Mouse (Mus musculus) frontal cortex, postnatal 36 days (tissue): ENCODE data around the gene Lnpk.
A peak's percentile ranks its signal among the peaks of the same experiment; 100 is the strongest.

Experiments
- DNase-seq, 2 experiments: peaks; one replicate each; pipeline ENCODE4 v3.0.0; 2022; ENCODE audit warnings: low spot score in 2 of 2

Lnpk gene

DNA sequence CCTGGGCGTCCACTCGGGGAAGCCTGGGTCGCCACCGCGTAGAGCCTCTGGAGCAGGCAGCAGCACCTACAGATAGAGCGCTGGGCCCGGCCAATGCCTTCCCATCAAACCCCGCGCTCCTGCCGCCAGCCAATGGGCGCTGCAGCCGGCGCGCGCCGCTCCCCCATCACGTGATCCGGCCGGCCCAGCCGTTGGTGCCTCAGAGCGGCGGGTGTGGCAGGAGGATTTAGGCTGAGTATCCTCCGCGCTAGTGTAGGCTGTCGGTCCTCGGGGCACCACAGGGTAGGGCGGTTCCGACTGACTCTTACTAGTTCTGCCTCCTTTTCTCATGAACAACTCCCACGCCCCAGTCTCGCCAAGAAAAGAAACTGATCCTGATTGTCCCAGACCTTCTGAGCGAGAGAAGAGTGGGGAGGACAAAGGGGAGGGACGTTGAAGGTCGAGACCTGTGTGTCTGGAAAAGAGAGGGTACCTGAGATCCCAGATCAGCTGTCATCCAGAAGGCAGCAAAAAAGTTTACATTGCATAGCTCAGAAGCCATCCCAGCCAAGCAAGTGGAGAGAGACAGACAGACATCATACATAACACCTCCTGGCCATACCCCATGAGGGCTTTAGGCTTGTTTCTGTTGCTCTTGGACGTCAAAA, at the start of gene Lnpk:
Lnpk (minus strand) TSS at position 593 of the 647 bp plus-strand sequence.
- DNase-seq = peak; percentile 92 to 95

DNA sequence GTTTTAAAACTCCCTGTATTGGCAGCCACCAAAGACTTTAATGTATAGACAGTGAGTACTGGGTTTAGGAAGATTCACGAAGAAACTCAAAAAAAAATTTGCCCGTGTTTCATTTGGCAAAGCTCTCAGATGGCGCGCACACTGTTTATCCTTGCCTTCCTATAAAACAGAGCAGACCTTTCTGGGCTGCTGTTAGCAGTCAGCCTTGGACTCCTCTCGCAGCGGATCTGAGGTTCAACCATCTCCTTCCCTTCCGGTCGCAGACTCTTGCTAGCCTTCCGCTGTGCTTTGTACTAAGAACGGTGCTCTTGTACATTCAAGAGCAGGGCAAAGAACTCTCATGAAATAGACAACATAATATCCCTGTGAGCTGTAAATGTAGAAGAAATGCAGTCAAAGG, 41.1 kb upstream of the Lnpk start:
- DNase-seq = no peak

DNA sequence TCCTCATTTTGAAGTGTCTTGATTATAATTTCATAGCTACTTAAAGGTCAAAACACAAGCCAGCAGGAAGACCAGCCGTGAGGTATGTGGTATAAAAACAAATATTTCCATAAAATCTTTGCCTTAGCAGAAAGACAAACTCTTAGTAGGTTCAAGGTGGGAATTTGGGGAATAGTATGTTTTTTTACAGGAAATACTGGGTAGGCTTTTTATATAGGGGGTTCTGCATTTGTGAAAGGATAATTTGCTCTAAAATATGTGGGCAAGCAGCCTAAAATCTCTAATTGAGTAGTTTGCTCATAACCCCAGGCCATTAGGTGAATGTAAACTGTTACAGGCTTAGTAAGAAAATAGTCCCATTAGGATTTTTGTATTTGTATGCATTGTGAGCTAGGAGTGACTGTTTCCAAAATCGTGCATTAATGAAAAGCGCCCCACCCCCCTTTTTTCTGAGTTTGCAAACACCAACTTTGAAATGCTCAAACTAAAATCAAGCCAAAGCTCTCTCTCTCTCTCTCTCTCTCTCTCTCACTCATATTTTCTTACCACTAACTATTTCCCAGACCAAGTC, 40.5 kb upstream of the Lnpk start:
- DNase-seq = no peak

DNA sequence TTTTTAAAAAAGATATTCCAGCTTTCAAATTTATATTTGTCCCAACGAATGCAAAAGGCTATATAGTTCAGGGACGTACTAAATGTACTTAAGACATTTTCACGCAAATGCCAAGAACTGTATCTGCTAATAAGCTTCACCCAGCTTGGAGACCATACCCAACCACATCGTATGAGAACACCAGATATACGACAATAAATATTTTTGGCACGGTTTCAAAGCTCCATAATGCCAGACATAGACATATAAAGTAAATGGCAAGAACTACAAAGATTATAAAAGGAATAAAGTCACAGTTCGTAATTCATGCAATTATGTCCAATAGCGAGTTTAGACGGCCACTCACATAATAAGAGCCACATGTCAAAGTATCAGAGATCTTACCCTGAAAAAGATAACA, 38.5 kb upstream of the Lnpk start:
- no peak for DNase-seq

DNA sequence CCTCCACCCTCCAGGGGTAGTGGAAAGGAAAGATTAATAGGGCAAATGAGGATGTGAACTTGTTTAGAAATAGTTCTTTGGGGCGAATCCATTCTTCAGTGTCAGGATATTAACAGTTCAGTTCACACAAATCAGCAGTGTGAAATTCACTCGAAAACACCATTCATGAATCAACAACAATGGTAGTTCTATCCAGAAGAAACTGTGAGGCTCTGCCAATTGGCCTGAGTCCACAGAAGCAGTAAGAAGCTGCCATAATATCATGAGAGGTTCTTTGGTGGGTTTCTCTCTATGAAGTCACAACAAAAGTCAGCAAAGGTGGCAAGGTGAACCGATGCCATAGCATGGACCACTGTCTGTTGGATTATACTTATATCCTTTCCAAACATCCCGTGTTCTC, 32.2 kb upstream of the Lnpk start:
- DNase-seq = no peak

DNA sequence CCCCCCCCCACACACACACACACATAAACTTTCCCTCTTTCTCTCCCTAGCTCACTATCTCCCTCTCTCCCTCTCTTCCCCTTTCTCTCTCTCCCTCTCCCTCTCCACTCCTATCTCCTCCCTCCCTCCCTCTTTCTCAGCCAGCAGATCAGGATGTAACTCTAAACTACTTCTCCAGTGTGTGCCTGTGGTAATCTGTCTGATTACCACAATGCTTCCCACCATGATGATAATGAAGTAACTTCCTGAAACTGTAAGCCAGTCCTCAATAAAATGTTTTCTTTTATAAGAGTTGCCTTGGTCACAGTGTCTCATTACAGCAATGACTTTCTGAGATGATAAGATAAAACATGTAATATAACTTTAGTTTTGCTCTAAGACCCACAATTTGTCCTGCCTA, 30.1 kb upstream of the Lnpk start:
- no peak for DNase-seq

DNA sequence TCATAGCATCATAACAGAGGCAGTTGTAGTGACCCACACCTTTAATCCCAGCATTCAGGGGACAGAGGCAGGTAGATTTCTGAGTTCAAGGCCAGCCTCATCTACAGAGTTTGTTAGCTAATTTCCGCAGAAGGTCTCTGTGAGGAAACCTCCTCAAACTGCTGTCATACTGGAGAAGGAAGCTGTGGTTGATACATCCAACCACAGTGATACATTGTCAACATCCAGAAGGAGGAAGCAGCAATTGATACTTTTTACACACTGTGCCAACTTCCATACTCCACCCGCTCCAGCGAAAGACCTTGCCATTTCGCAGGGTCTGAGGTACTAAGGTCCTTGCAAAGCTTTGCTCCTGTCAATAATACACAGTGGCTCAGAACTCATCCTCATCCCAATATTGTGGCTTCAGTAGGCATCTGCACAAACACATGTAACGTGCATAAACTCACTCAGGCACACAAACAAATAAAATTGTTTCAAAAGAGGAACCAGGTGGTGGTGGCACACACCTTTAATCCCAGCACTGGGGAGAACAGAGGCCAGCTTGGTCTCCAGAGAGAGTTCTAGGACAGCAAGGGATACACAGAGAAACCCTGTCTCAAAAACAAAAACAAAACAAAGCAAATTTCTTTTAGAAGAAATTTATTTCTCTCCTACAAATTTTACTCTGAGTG, 27.0 kb upstream of the Lnpk start:
- no peak for DNase-seq

DNA sequence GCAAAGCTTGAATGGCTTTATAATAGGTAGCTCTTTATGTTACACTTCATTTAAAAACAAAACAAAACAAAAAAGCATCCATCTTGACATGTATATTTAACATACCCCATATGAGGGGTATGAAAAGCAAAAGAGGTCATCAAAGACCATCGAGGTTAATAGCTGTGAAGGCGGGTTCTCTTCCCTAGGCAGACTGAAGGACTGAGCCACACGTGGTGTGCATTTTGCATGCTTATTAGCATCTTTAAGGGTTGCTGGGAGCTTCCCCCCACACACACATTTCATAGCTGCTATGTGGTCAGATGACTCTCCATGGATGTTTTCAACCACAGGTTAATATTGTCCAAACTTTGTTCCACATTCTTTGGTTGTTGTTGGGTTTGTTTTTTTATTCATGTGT, 24.8 kb upstream of the Lnpk start:
- DNase-seq = no peak

DNA sequence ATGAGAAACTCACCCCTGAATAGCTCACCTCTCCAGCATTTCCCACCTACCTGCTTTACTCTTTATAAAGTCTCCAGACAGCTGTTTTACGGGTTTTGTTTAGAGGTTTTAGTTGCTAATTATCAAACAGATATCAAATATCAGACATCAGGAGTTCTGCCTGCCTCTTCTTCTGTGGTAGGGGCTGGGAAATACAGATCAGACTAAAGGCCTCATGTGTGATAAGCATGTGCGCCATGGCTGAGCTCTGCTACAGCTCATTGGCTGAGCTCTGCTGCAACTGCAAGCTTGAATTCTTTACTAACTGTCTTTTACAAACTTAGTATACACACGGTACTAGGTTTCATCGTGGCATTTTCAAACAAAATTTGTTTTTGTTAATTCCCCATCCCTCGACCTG, 23.2 kb upstream of the Lnpk start:
- DNase-seq = no peak

DNA sequence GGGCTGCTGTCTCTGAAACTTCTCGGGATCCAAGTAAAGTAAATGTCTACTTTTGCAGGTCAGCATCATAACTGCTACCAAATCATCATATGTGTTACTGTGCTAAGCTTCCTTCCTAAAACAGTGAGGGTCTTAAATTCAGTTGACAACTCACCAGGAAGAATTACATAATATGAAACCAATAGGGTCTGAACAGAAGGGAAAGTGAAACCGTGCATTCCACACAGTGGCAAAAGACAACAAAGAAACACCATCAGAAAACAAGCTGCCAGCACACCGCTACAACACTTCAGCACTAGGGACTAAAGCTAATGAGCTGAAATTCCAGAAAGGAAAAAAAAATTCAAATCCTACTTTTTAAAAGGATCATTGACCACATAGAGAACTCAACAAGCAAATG, 17.9 kb upstream of the Lnpk start:
- DNase-seq = no peak

DNA sequence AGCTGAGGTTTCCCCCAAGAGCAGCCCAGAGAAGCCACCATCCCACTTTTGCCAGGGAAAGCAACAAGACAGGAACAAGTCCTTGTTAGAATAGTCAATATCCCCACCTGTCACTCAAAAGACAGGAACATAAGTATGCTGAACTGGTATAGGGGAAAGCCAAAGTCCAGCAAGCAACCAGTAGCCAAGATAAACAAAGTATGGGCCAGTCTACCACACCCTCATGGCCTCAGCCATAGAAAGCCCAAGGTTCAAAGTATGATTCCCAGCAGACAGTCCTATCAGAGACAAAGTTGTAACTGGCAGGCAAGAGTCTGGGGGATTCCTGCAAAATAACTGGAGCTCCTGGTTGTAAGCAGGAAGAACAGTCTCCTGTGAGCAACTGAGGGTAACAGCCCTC, 16.9 kb upstream of the Lnpk start:
- DNase-seq = no peak

DNA sequence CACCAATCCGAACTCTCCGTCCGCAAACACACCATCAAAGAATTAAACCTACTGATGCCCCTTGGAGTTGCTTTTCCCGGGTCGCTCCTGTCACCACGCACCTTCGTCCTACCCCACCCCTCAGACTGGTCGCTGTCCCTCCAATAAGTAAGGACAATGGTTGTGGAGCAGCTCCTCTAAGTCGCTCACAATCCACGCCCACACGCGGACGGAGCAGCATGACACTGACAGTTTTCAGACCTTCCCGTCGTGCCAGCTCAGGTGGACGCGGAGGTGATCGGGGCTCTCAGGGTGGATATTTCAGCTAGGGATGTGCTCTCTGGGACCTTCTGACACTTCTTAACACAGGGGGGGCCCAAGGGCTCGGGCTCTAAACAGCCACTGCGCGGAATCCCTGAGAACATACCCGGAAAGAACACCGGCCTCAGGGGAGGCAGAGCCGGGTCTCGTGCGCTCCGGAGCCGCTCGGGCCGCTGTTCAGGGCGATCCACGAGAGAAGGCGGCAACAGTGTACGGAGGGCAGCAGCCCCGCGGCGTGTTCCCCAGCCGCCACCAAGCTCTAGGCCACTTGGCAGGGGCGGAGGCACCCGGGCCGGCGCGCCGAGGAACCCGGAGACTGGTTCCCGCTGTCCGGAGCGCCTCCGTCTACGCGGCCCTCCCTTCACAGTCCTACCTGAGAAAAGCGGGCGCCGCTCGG, 941 bp downstream of the Lnpk start:
- DNase-seq = peak; percentile 25 to 38

DNA sequence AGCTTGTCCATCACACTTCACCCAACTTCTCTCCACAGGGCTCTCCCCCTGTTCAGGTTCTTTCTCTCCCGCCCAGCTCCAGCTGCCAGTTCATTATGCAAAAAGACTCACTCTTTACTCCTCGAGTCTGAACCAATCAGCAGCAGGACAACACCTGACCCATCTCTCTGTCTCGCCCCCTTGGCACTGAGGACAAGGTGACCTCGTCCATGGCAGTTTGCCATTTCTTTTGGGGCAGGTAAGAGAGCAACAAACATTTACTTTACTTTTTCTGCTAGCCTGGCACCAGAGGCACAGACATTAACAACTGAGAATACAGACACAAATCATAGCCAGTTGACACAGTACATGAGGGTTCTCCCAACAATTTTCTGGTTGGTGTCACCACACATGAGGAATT, 8.8 kb downstream of the Lnpk start:
- no peak for DNase-seq

DNA sequence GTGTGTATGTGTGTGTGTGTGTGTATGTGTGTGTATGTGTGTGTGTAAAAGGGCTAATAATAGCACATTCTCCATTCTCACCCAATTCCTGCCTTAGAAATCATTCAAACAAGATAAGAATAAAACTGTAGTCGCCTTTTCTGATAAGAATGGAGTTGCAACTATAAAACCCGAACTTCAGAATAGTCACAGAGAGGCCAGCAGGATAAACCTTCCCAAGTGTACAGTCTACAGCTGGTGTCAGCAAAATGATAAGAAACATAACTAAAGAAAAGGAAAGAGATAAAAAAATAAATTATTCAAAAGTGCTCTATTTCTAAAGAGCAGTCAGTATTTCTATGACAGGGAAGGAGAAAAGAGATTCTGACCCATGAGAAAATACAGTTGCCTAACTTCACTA, 19.4 kb downstream of the Lnpk start:
- DNase-seq = no peak

DNA sequence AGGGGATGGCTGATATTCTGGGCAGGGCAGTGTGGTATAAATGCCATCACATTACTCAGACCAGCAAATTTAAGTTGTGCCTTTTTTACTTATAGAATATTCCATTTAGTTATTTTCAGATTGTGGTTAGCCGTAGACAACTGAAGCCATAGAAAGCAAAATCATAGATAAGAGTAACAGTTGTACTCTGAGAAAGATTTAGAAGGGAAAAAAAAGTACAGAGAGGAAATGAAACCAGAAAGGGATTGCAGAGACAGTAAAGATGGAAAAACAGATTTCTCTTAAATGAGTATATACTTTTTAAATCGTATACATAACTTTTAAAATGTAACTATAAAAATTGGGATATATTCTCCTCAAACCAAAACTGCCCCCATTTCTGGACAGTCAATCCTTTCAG, 20.1 kb downstream of the Lnpk start:
- DNase-seq = no peak

DNA sequence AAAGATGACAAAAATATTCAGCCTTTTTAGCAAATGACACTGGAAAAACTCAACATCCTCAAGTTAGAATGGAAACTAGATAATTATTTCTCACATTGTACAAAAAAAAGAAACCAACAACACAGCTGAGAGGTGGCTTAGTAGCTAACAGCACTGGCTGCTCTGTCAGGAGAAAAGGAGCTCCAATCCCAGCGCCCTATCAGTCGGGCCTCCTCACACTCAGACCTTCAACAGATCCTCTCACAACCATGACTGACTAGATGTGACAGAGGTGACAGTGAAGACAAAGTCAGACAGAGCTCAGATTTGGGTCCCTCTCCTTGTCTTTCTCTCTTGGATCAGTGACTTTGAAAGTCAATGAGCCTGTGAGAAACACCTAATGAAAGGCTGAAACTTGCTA, 21.8 kb downstream of the Lnpk start:
- DNase-seq = no peak

DNA sequence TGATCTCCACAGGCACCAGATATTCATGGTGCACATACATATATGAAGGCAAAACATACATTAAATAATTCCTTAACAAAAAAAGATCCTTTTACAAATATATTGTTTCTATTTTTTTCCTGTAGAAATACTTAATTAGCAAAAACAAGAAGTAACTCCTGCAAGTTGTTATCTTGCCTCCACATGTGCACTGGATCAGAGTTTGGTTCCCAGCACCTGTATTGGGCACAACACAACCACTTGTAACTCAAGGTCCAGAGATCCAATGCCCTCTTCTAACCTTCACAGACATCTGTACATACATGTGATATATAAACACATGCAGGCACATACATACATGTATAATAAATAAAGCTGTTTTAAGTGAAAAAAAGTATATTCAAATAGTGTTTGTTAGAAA, 27.3 kb downstream of the Lnpk start:
- DNase-seq = no peak

DNA sequence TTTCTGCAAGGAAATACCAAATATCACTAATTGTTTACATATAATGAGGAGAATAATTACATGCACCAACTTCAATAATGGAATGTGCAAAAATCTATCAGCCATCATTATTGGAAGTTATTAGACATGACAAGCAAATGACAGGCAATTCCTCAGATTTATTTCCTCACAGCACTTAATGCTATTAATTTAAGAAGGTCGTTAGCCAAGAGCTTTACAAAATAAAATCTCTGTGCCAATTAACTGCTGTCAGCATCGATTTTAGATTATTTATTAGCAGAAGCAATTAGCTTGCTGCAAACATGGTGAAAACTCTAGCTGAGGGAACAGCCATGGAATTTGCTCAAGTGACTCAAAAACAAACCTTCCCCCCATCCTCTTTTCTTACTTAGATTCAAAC, 30.9 kb downstream of the Lnpk start:
- no peak for DNase-seq

DNA sequence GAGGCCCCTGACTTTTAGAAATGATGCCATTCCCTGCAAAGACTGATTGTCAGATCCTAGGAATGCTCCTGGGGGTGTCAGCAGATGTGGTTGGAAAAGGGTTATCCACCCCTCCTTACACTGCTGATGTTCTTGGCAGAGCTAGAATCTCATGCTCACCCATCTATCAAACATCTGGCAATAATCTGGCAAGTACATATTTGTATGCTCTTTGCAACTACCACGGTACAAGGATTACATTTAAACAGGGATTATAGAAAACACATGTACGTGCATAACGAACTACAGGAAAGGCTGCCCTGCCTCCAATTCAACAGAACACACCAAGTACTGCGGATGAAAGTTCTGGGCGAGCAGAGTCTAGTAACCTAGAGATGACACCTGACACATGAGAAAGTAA, 70.9 kb downstream of the Lnpk start:
- DNase-seq = no peak

DNA sequence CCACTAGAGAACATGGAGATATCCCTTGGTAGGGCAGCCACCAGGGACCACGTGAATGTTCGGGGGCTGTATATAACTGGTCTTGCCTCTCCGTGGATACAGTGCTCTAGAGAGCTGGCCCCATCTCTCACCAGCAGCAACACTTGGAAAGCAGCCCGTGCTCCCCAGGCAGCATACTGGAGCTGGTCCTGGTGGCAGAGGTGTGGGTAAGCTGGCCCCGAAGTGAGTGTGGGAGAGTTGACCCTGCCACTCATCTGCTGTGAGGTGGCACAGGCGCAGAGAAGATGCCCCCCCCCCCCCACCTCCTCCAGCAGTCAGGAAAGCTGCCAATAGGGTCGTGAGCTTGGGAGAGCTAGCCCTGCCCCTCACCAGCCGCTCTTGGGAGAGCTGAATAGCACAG, 72.8 kb downstream of the Lnpk start:
- no peak for DNase-seq

DNA sequence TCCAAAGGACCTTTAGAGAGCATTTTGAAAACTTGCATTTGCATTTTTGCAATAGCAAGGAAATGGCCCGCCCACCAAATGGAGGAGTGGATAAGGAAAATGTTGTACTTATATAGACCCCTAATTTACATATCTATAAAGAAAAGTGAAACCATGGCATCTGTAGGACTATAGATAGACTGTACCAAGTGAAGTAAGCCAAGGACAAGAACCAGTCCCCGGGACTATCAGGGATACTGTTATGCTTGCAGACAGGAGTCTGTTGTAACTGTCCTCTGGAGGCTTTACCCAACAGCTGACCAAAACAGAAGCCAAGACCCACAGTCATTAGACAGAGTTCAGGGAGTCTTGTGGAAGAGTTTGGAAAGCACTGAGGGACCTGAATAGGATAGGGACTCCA, 78.9 kb downstream of the Lnpk start:
- no peak for DNase-seq

DNA sequence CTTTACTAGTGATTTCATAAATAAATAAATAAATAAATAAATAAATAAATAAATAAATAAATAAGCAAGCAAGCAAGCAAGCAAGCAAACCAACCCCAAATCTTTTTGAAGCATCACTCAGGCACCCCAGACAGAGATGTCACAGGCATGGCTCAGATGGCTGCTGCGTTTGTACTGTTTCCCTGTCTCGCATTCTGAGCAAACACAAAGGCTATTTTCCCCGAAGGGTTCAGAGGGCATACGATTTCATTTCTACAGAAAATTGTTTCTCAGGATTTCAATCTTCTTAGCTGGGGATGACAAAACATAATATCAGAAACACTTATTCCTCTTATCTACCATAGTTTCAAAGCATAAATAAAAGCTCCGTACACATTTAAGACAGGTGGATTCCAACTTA, 81.4 kb downstream of the Lnpk start:
- DNase-seq = no peak

DNA sequence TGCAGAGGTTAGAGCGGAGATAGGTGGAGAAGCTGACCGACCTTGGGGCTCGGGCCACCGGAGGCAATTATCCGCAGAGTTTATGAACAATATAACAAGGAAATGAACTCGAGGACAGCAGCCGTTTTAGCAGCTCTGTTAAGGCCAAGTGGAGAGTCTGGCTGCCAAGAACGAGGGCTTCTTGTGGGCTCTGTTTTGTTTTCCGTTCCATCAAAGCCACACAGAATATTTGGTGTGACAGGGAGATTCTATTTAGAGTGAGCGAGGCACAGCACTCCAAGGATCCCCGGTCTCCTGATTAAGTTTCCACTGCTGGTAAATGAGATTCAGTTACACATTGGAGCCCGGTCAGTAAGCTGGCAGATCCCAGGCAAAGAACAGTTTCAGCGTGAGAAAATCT, 87.8 kb downstream of the Lnpk start:
- no peak for DNase-seq
